Mouse (Mus musculus) adrenal gland (tissue): ENCODE data around the gene Gm11758.
"Not testable (repeated sequence)": the region's sequence is repeated elsewhere in the genome, so short reads cannot be mapped to it uniquely, and the experiment has no call there.

Experiments
- intact Hi-C: fragments of 180-260 bp; cut with DNase I; formaldehyde crosslinking; loops from one replicate; pipeline ENCODE4 v1.15.1; 2025
- long read RNA-seq, 2 experiments: library from polyadenylated mRNA; unstranded; transcript quantifications; one replicate each; pipeline ENCODE4 v2.0.0; 2020; ENCODE audit warnings: borderline replicate concordance in 1 of 2; ENCODE audit not compliant: insufficient replicate concordance in 1 of 2

The Gm11758 gene
- long read RNA-seq, experiment 1 = 0 reads
- long read RNA-seq, experiment 2 = 0 reads

GRCm38 (mm10) chr4:73876166-73876565 is at the start of gene Gm11758:
Gene Gm11758 (minus strand): TSS chr4:73876266.
- intact Hi-C loops = not testable (repeated sequence)

DNA sequence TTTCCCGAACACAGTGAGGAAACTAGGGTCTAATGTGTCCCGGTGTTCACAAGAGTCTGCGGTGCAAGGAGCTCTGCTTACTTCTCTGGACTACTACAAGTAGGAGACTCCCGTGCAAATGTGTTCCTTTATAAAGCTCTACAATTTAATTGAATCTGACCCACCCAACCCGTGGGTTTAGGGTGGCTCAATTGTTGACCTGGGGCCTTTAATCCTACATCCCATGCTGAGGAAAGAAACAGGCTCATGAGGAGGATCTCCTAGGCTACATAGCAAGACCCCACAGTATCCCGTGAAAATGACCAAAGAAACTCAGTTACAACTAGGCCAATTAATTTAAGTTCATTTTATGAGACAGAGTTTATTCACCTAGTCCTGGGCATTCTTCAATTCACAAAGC is 44.6 kb upstream of the Gm11758 start, which contains the start of gene Gm11756:
Gene Gm11756, minus strand, starts transcription at position 101 of the 400 bp plus-strand sequence.
- intact Hi-C loops = not testable (repeated sequence)

DNA sequence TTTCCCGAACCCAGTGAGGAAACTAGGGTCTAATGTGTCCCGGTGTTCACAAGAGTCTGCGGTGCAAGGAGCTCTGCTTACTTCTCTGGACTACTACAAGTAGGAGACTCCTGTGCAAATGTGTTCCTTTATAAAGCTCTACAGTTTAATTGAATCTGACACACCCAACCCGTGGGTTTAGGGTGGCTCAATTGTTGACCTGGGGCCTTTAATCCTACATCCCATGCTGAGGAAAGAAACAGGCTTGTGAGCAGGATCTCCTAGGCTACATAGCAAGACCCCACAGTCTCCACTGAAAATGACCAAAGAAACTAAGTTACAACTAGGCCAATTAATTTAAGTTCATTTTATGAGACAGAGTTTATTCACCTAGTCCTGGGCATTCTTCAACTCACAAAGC is 29.8 kb upstream of the Gm11758 start, which contains the start of gene Gm13871:
Gene Gm13871, minus strand, starts transcription at position 101 of the 400 bp plus-strand sequence.
- intact Hi-C loops = not testable (repeated sequence)

DNA sequence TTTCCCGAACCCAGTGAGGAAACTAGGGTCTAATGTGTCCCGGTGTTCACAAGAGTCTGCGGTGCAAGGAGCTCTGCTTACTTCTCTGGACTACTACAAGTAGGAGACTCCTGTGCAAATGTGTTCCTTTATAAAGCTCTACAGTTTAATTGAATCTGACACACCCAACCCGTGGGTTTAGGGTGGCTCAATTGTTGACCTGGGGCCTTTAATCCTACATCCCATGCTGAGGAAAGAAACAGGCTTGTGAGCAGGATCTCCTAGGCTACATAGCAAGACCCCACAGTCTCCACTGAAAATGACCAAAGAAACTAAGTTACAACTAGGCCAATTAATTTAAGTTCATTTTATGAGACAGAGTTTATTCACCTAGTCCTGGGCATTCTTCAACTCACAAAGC is 14.9 kb upstream of the Gm11758 start, which contains the start of gene Gm11757:
Gene Gm11757, minus strand, starts transcription at position 101 of the 400 bp plus-strand sequence.
- intact Hi-C loops = not testable (repeated sequence)

DNA sequence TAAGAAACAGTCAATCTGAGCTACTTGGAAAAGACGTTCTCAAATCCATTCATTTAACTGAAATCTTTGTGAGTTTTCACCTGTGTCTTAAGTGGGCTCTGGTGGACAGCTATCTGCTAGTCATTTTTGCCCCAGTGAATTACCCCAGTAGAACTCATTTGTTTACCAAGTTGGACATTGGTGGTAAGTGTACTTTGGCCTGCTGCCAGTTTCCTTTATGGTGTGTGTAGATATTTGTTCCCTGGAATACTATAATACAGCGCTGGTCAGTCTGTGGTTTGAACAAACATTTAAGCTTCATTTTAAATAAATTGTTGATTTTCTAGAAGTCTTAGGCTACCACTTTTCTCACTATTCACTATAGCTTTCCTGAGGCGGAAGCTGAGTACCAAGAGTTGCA is 49.5 kb downstream of the Gm11758 start:
- intact Hi-C loops = no loop called here
